Mouse (Mus musculus): ENCODE measurements around the gene Zfp334. TPM values are rescaled to one million over a fixed set of nuclear protein-coding genes. Genes with fewer than 3 reads are reported as not detected.

Gene Zfp334
- polyA plus RNA-seq, 1 experiment from 2014 or later = 21.1 TPM

DNA sequence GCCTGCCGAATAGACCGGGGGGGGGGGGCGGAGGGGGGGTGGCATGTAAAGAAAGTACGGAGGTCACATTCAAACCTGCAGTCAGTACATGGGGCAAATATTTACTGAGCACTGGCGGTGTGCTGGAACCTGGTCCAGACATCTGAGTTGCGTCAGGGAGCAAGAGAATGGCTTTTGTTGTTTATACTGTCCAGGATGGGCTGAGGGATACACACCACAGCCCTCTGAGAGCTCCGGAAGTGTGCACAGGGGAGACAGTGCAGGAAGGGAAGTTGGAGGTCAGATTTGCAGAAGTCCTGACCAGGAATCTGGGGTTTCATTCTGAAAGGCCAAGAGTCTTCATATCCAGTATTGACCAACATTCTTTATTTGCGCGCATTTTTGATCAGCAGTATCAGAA lies 16.9 kb upstream of the Zfp334 start:
- Histone ChIP-seq H3K27ac (no peak overlapping the region), H3K9ac (no peak overlapping the region), H3K9me3 (replicated peaks) (no peaks in the 10 kb centered on the region), H3K27me3 (no peaks in the 10 kb centered on the region), H3K4me3 (no peak overlapping the region), H3K4me1 (no peaks in the 10 kb centered on the region), H3K4me2 (replicated peaks) (no peak overlapping the region), H3K36me3 (no peaks in the 10 kb centered on the region)
- WGBS = 71% methylated on average over 9 of the region's 9 CpGs
- no peak for ATAC-seq (ENCODE audit: low FRiP score)

DNA sequence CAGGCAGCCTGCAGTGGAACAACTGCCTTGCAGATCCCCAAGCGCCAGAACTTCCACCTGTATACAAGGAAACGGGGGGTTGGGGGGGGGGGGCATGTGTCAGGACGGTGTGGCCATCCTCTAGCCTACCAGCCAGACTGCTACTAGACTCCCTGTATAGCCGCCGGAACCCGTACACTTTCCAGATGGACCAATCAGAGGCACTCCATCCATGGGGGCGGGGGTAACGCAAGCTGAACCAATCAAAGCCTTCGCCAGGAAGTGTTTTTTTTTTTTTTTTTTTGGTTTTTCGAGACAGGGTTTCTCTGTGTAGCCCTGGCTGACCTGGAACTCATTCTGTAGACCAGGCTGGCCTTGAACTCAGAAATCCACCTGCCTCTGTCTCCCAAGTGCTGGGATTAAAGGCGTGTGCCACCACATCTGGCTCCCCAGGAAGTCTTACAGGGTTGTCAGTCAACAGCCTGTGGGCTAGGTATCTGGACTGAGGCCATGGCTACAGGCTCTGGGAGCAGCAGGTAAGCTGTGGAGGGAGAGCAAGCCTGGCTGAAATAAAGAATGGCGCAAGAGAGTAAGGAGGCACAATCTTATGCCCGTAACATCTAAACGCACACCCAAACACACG lies 10.2 kb upstream of the Zfp334 start:
- 53% methylated on average over 15 of the region's 15 CpGs for WGBS
- Histone ChIP-seq H3K4me1 (peaks cover 23% of the 10 kb centered on the region), H3K9ac (no peak overlapping the region), H3K4me2 (replicated peaks) (no peak overlapping the region), H3K4me3 (no peak overlapping the region), H3K9me3 (replicated peaks) (0 out of 2 replicates have a peak, but pooled peaks cover 2% of the 10 kb centered on the region), H3K36me3 (no peaks in the 10 kb centered on the region), H3K27ac (peak overlapping the region; percentile 77; the same call in 1 of the 2 replicates), H3K27me3 (peaks cover 2% of the 10 kb centered on the region; the same call in 1 of the 2 replicates)
- 0 out of 2 replicates have a peak, but pooled peaks have one; percentile 26 for ATAC-seq (ENCODE audit: low FRiP score)

DNA sequence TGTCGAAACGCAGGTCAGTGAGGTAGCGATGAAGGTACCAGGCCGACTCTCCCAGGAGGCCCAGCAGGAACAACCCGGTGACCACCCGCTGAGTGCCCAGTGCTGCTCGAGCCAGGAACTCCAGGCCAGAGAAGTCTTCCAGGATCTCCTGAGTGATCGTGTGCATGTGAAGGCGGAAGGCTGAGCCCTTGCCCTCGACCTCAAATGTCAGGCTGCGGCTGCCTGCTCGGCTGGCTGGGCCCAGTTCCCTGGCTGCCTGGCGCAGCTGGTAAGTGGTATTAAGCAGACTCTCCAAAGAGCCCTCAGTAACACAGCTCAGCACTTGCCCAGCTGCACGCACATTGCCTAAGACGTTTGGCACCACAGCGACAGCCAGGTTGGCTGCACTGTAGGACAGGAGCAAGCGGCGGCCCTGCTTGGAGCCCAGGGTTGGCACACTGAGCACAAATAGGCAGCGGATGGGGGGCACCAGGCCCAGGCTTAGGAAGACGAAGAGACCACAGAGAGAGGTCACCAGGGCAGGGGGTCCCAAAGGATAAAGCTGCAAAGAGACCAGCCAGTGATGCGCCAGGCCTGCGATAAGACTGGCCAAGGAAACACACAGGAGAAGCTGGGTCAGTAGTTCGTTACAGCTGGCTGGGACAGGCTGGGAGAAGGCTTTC lies 9.6 kb upstream of the Zfp334 start:
- WGBS = 61% methylated on average over 23 of the region's 23 CpGs
- H3K4me3 ChIP-seq = no peak overlapping the region
- H3K9ac ChIP-seq = no peak overlapping the region; the same call in 1 of the 2 replicates
- no peak overlapping the region for H3K4me2 ChIP-seq (replicated peaks)
- peaks cover 2% of the 10 kb centered on the region; the same call in 1 of the 2 replicates for H3K27me3 ChIP-seq
- H3K36me3 ChIP-seq = no peaks in the 10 kb centered on the region
- peak overlapping the region; percentile 77 for H3K27ac ChIP-seq
- 0 out of 2 replicates have a peak, but pooled peaks cover 2% of the 10 kb centered on the region for H3K9me3 ChIP-seq (replicated peaks)
- H3K4me1 ChIP-seq = peaks cover 23% of the 10 kb centered on the region
- 0 out of 2 replicates have a peak, but pooled peaks have one; percentile 36 for ATAC-seq (ENCODE audit: low FRiP score)

DNA sequence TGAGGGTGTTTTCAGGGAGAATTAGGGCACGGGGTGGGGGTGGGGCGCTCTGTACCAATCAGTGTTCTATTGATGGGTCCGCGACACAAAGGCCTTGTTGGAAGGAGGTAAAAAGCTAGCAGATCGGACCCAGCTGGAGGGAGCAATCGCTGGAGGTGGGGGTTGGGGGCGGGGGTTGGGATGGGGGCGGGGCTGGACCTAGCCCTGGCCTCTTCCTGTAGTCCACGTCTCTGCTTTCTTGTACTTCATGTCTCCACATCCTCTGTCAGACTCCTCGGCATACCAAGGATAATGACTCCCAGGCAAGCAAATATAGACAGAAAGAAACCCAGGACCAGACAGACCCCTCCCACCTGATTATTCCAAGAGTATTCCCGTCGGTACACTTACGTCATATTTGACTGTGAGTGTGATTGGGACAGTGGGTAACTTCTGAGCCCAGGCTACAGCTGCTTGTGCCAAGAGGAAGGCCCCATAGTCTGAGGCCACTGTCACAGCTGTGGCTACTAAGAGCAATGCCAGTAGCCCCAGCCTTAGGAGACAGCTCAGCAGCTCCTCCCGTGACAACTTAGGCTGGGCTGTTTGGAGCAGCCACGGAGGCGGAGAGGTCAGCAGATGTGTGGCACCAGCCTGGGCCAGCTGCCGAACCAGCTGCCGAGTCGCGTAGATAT lies 8.9 kb upstream of the Zfp334 start:
- 35% methylated on average over 20 of the region's 20 CpGs for WGBS
- H3K4me1 ChIP-seq = peaks cover 23% of the 10 kb centered on the region
- H3K27ac ChIP-seq = peak overlapping the region; percentile 77
- H3K27me3 ChIP-seq = peaks cover 2% of the 10 kb centered on the region; the same call in 1 of the 2 replicates
- H3K9me3 ChIP-seq (replicated peaks) = 0 out of 2 replicates have a peak, but pooled peaks cover 2% of the 10 kb centered on the region
- ATAC-seq (ENCODE audit: low FRiP score) = peak; percentile 60
- H3K4me3 ChIP-seq = no peak overlapping the region
- H3K9ac ChIP-seq = no peak overlapping the region; the same call in 1 of the 2 replicates
- H3K4me2 ChIP-seq (replicated peaks) = 0 out of 2 replicates have a peak overlapping the region, but pooled peaks have one; percentile 17
- no peaks in the 10 kb centered on the region for H3K36me3 ChIP-seq

DNA sequence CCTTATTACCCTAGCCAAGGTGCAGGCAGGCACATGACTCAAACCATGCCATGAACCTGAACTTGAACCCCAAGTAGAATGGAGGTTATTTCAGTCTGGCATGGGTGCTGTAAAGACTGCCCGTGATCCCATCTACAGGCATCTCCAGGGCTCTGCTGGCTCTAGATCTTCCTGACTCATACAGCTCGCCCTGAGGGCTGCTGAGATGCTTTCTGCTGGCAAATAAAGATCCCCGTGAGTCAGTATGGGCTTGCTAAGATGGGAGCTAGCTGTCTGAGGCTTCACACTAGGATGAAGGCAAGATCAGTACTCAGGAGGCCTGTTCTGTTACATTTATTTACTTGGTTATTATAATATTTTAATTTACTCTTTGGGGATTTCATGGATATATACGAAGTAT lies 4.1 kb upstream of the Zfp334 start:
- Histone ChIP-seq H3K4me1 (peaks cover 13% of the 10 kb centered on the region), H3K36me3 (no peaks in the 10 kb centered on the region), H3K27me3 (no peaks in the 10 kb centered on the region), H3K4me2 (replicated peaks) (no peak overlapping the region), H3K9ac (no peak overlapping the region), H3K9me3 (replicated peaks) (0 out of 2 replicates have a peak, but pooled peaks cover 2% of the 10 kb centered on the region), H3K27ac (no peak overlapping the region), H3K4me3 (no peak overlapping the region)
- WGBS = 80% methylated on average over 4 of the region's 4 CpGs
- ATAC-seq (ENCODE audit: low FRiP score) = no peak

DNA sequence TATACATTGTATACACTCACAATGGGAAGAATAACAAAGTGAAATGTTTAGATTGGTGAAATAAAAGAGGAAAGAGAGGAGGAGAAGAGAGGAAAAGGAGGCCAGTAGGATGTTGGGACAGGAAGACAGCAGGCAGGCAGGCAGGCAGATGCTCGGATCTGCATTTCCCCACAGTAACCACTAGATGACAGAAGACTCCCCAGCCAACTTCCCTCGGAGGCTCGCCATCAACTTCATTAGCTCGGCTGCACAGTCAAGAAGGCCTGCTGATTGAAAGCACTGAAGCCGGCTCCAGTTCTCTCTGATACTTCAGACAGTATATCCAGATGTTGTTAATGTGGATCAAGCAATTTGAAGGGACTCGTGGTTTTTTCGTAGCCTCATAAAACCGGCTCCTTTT lies 3.5 kb upstream of the Zfp334 start:
- no peak overlapping the region for H3K4me2 ChIP-seq (replicated peaks)
- no peak overlapping the region for H3K27ac ChIP-seq
- H3K36me3 ChIP-seq = peaks cover 3% of the 10 kb centered on the region; the same call in 1 of the 2 replicates
- 0 out of 2 replicates have a peak, but pooled peaks cover 2% of the 10 kb centered on the region for H3K9me3 ChIP-seq (replicated peaks)
- no peak for ATAC-seq (ENCODE audit: low FRiP score)
- 16% methylated on average over 8 of the region's 8 CpGs for WGBS
- H3K9ac ChIP-seq = no peak overlapping the region
- peaks cover 12% of the 10 kb centered on the region for H3K4me1 ChIP-seq
- no peak overlapping the region for H3K4me3 ChIP-seq
- no peaks in the 10 kb centered on the region for H3K27me3 ChIP-seq

DNA sequence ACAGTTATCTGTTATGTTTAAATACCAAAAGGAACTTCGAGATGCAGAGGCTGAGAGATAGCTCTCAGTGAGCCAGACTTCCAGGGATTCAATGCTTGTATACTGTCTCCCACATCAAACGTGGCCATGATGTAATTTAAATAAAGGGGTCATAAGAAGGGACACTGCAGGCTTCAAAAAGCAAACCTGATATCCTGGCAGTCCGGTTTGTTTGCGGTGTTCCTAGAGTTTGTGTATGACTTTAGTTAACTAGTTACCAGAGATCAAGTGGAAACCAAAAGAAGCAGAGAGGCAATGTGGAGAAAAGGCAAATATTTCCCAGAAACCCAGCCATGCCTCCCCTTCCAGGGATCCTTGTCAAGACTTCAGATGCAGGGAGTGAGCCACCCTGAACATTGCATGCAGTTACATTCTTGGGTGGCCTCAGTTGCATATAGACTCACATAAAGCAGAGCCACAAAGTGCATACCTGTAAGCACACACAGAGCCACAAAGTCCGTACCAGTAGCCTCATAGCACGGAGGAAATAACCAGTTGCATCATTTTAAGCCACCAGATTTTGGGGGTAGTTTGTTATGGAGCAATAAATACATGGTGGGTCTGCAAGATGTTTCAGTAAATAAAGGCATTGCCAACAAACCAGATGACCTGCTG lies 1.4 kb upstream of the Zfp334 start:
- WGBS = 82% methylated on average over 6 of the region's 6 CpGs
- Histone ChIP-seq H3K4me2 (replicated peaks) (no peak overlapping the region), H3K9me3 (replicated peaks) (0 out of 2 replicates have a peak, but pooled peaks cover 2% of the 10 kb centered on the region), H3K4me3 (no peak overlapping the region), H3K9ac (no peak overlapping the region), H3K27me3 (no peaks in the 10 kb centered on the region), H3K4me1 (peaks cover 16% of the 10 kb centered on the region), H3K36me3 (peaks cover 24% of the 10 kb centered on the region), H3K27ac (no peak overlapping the region)
- ATAC-seq (ENCODE audit: low FRiP score) = no peak

DNA sequence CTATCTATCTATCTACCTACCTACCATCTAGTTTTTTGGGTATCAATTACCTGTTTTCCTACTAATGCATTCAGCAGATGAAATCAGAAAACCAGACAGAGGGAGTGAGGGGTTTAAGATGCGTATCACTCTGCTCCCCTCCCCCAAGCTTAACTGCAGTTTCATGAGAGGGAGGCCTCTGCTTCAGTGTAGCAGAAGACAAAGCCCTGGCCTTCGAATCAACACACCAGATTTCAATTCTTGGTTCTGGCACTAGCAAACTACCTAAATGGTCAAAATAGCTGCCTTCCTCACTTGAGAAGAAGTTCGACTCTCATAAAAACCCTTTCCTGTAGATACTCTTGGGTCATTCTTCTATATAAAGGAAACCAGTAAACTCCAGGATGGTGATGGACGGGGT lies 689 bp downstream of the Zfp334 start:
- WGBS = 9% methylated on average over 4 of the region's 4 CpGs
- Histone ChIP-seq H3K9ac (peak overlapping the region; percentile 93), H3K4me2 (replicated peaks) (peak overlapping the region; percentile 82), H3K4me3 (peak overlapping the region; percentile 82), H3K27me3 (no peaks in the 10 kb centered on the region), H3K27ac (peak overlapping the region; percentile 92), H3K4me1 (peaks cover 16% of the 10 kb centered on the region), H3K9me3 (replicated peaks) (no peaks in the 10 kb centered on the region), H3K36me3 (peaks cover 44% of the 10 kb centered on the region)
- ATAC-seq (ENCODE audit: low FRiP score) = no peak

DNA sequence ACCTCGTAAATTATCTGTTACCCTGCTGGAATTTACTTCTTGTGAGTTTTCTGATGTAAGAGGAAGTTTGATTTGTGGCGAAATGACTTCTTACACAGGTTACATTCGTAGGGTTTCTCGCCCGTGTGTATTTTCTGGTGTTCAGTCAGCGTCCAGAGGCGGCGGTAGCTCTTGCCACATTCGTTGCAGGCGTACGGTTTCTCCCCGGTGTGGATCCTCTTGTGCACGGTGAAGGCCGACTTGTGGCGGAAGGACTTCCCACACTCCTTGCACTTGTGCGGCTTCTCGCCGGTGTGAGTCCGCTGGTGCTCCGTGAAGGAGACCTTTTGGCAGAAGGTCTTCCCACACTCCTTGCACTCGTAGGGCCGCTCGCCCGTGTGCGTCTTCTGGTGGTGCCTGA lies 8.0 kb downstream of the Zfp334 start:
- H3K9me3 ChIP-seq (replicated peaks) = peaks cover 8% of the 10 kb centered on the region
- no peak overlapping the region for H3K9ac ChIP-seq
- WGBS = 95% methylated on average over 25 of the region's 25 CpGs
- no peak for ATAC-seq (ENCODE audit: low FRiP score)
- H3K4me3 ChIP-seq = no peak overlapping the region
- peaks cover 96% of the 10 kb centered on the region for H3K36me3 ChIP-seq
- H3K27ac ChIP-seq = no peak overlapping the region
- peaks cover 14% of the 10 kb centered on the region for H3K4me1 ChIP-seq
- no peaks in the 10 kb centered on the region for H3K27me3 ChIP-seq
- H3K4me2 ChIP-seq (replicated peaks) = no peak overlapping the region

DNA sequence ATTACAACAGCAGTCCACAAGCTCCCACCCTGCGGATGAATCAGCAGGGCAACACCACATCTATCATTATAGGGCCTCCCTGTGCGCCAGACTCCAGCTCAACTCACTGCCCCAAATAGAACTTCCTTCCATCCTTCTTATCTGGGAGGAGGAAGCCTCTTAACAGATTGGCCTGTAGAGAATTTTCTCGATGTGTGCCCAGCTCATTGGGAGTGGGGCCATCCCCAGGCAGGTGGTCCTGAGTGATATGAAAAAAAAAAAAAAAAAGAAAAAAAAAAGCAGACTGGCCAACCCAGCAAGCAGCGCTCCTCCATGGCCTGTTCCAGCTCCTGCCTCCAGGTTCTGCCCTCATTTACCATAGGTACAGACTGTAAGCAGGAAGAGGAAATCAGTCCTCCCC lies 12.1 kb downstream of the Zfp334 start:
- Histone ChIP-seq H3K9me3 (replicated peaks) (peaks cover 7% of the 10 kb centered on the region), H3K27me3 (no peaks in the 10 kb centered on the region), H3K36me3 (peaks cover 64% of the 10 kb centered on the region), H3K4me1 (peaks cover 11% of the 10 kb centered on the region), H3K9ac (no peak overlapping the region), H3K27ac (no peak overlapping the region), H3K4me3 (no peak overlapping the region), H3K4me2 (replicated peaks) (no peak overlapping the region)
- 86% methylated on average over 4 of the region's 4 CpGs for WGBS
- no peak for ATAC-seq (ENCODE audit: low FRiP score)

DNA sequence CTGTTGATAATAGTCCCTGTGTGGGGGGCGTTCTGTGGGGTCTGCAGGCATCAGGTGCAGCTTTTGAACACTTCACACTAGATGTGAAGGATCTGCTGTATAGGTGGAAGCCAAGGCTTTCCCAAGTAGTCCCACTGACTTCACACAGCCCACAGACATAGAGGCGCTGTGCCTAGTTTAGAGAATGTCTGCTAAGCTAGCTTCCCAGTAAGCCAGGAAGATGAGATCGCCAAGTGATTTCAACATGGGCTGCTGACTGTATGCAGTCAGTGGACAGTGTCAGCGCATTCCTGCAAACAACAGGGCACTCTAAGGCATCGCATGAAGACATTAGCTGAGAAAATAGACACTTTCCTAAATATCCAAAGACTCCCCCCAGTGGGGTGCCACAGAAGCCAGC lies 12.6 kb downstream of the Zfp334 start:
- H3K27me3 ChIP-seq = no peaks in the 10 kb centered on the region
- no peak overlapping the region for H3K4me3 ChIP-seq
- no peak overlapping the region for H3K27ac ChIP-seq
- no peak overlapping the region for H3K9ac ChIP-seq
- no peak overlapping the region for H3K4me2 ChIP-seq (replicated peaks)
- 84% methylated on average over 5 of the region's 5 CpGs for WGBS
- peaks cover 2% of the 10 kb centered on the region; the same call in 1 of the 2 replicates for H3K9me3 ChIP-seq (replicated peaks)
- H3K4me1 ChIP-seq = peaks cover 11% of the 10 kb centered on the region
- peaks cover 59% of the 10 kb centered on the region for H3K36me3 ChIP-seq
- ATAC-seq (ENCODE audit: low FRiP score) = no peak

DNA sequence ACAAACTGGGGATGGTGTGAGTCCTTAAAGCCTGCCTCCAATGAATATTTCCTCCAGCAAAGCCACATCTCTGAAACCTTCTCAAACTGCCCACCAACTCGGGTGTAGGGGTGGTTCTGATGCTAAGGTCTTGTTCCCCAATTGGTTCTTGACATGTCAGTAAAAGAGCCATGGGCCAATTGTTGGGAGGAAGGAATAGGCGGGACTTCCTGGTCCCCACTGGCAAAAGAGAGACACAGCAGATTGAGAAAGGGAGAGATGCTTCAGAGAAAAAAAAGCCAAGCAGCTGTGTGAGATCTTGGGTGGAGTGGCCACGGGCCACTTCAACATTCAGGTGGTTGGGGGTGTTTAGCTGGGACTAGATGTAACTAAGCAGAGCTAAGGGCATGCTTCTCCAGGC lies 17.0 kb downstream of the Zfp334 start:
- Histone ChIP-seq H3K36me3 (peaks cover 17% of the 10 kb centered on the region), H3K9ac (no peak overlapping the region), H3K27ac (peak overlapping the region; percentile 12; the same call in 1 of the 2 replicates), H3K9me3 (replicated peaks) (no peaks in the 10 kb centered on the region; the same call in 1 of the 2 replicates), H3K27me3 (no peaks in the 10 kb centered on the region), H3K4me2 (replicated peaks) (0 out of 2 replicates have a peak overlapping the region, but pooled peaks have one; percentile 25), H3K4me3 (no peak overlapping the region), H3K4me1 (peaks cover 22% of the 10 kb centered on the region)
- 26% methylated on average over 3 of the region's 3 CpGs for WGBS
- no peak for ATAC-seq (ENCODE audit: low FRiP score)

Data from hindbrain, embryonic 12.5 days (tissue).